Mouse (Mus musculus) stomach, embryonic 14.5 days (tissue): ENCODE results near the gene 2810004N23Rik. TPM values are rescaled to one million over a fixed set of nuclear protein-coding genes. Genes with fewer than 3 reads are reported as not detected.
A peak's percentile ranks its signal among the peaks of the same experiment; 100 is the strongest.

ENCODE experiments used
- ATAC-seq: fragments of 200-750 bp; cut with Nextera tagmentation; 2 replicates; pipeline ENCODE4 v1.8.0; 2017; ENCODE audit warnings: low read depth, moderate TSS enrichment; ENCODE audit not compliant: insufficient number of reproducible peaks, insufficient read depth, low FRiP score
- H3K27ac ChIP-seq: fragments of 300-500 bp; sonication (generic); 2 replicates; pipeline ENCODE4 v1.5.1; 2014; ENCODE audit warnings: mild to moderate bottlenecking, low read length, moderate library complexity, mixed read lengths
- H3K27me3 ChIP-seq: fragments of 300-500 bp; sonication (generic); 2 replicates; pipeline ENCODE4 v1.6.1; 2014; ENCODE audit warnings: low read length, control low read depth, mixed read lengths; ENCODE audit not compliant: control insufficient read depth, insufficient read depth
- H3K36me3 ChIP-seq: fragments of 300-500 bp; sonication (generic); 2 replicates; pipeline ENCODE4 v1.6.1; 2014; ENCODE audit warnings: mild to moderate bottlenecking, control low read depth, low read length, moderate library complexity, mixed read lengths; ENCODE audit not compliant: control insufficient read depth, insufficient read depth
- H3K4me1 ChIP-seq: fragments of 300-500 bp; sonication (generic); 2 replicates; pipeline ENCODE4 v1.6.1; 2014; ENCODE audit warnings: low read length, control low read depth, mixed read lengths; ENCODE audit not compliant: control insufficient read depth, insufficient read depth
- H3K4me2 ChIP-seq: fragments of 300-500 bp; sonication (generic); replicated peaks from 2 replicates; pipeline ENCODE4 v1.6.1; 2014; ENCODE audit warnings: low read depth, low read length, control low read depth
- H3K4me3 ChIP-seq: fragments of 300-500 bp; sonication (generic); 2 replicates; pipeline ENCODE4 v1.5.1; 2014; ENCODE audit warnings: low read depth, low read length, control low read depth
- H3K9ac ChIP-seq: fragments of 300-500 bp; sonication (generic); replicated peaks from 2 replicates; pipeline ENCODE4 v1.6.1; 2014; ENCODE audit warnings: low read depth, mild to moderate bottlenecking, control low read depth, low read length, moderate library complexity, mixed read lengths
- H3K9me3 ChIP-seq: fragments of 300-500 bp; sonication (generic); 2 replicates; pipeline ENCODE4 v1.6.1; 2016; ENCODE audit warnings: low read depth, low read length, control low read depth; ENCODE audit not compliant: control insufficient read depth
- WGBS: fragments of 180-500 bp; shearing (Covaris S2); extraction: QIAGEN DNeasy Blood & Tissue Kit; methylation state at CpG from one replicate; pipeline ENCODE4 v1.1.7; 2014; 5-methylcytosine and 5-hydroxymethylcytosine counted together
- polyA plus RNA-seq: library from polyadenylated mRNA; unstranded; fragments of >200 nt; fragmentation: Nextera tagmentation; extraction: Ambion mirVana; gene quantifications from 2 replicates; pipeline ENCODE4 v1.2.1, GENCODE M21; 2014

Gene 2810004N23Rik
- polyA plus RNA-seq, 1 experiment from 2014 or later = 43.7 TPM

GRCm38 (mm10) chr8:124897386-124898250 is 34.7 kb upstream of the 2810004N23Rik start, which contains the start of the genes Exoc8 and Sprtn:
TSS of gene Exoc8 (minus strand) at chr8:124897705.
TSS of gene Sprtn (plus strand) at chr8:124897886.
- H3K9me3 ChIP-seq = no peaks in the 10 kb centered on the region
- under 1% methylated on average over 114 of the region's 114 CpGs for WGBS
- peak; percentile 82 for ATAC-seq
- peaks cover 42% of the 10 kb centered on the region for H3K36me3 ChIP-seq
- H3K4me2 ChIP-seq = peak within 1 kb of the TSS; percentile 94
- H3K27ac ChIP-seq = peak within 1 kb of the TSS; percentile 79
- H3K9ac ChIP-seq = peak within 1 kb of the TSS; percentile 73
- peaks cover 20% of the 10 kb centered on the region for H3K4me1 ChIP-seq
- H3K4me3 ChIP-seq = peak within 1 kb of the TSS; percentile 90
- no peaks in the 10 kb centered on the region for H3K27me3 ChIP-seq

GRCm38 (mm10) chr8:124896632-124897385 is 33.9 kb upstream of the 2810004N23Rik start:
- H3K27me3 ChIP-seq = no peaks in the 10 kb centered on the region
- ATAC-seq = peak; percentile 54
- peak overlapping the region; percentile 72 for H3K9ac ChIP-seq
- H3K4me1 ChIP-seq = peaks cover 20% of the 10 kb centered on the region
- no peaks in the 10 kb centered on the region for H3K9me3 ChIP-seq
- peak overlapping the region; percentile 94 for H3K4me2 ChIP-seq
- H3K27ac ChIP-seq = peak overlapping the region; percentile 79
- WGBS = under 1% methylated on average over 60 of the region's 60 CpGs
- H3K36me3 ChIP-seq = peaks cover 35% of the 10 kb centered on the region
- H3K4me3 ChIP-seq = peak overlapping the region; percentile 90

GRCm38 (mm10) chr8:124896010-124896631 is 33.2 kb upstream of the 2810004N23Rik start:
- Histone ChIP-seq H3K9ac (peak overlapping the region; percentile 72; the same call in 1 of the 2 replicates), H3K27me3 (no peaks in the 10 kb centered on the region), H3K9me3 (no peaks in the 10 kb centered on the region), H3K4me3 (peak overlapping the region; percentile 90), H3K4me2 (peak overlapping the region; percentile 94), H3K4me1 (peaks cover 20% of the 10 kb centered on the region), H3K36me3 (peaks cover 30% of the 10 kb centered on the region), H3K27ac (0 out of 2 replicates have a peak overlapping the region, but pooled peaks have one; percentile 36)
- WGBS = 75% methylated on average over 26 of the region's 26 CpGs
- ATAC-seq = 0 out of 2 replicates have a peak, but pooled peaks have one; percentile 12

- ATAC-seq = no peak
- Histone ChIP-seq H3K36me3 (peaks cover 30% of the 10 kb centered on the region), H3K4me3 (no peak overlapping the region), H3K27ac (no peak overlapping the region), H3K4me1 (peaks cover 13% of the 10 kb centered on the region), H3K9me3 (no peaks in the 10 kb centered on the region), H3K4me2 (no peak overlapping the region), H3K9ac (no peak overlapping the region), H3K27me3 (no peaks in the 10 kb centered on the region)
- 68% methylated on average over 3 of the region's 3 CpGs for WGBS
These were observed 29.7 kb upstream of the 2810004N23Rik start for GRCm38 (mm10) chr8:124892596-124892995.

GRCm38 (mm10) chr8:124888385-124888784 is 25.5 kb upstream of the 2810004N23Rik start:
- no peak for ATAC-seq
- no peak overlapping the region for H3K4me3 ChIP-seq
- no peaks in the 10 kb centered on the region for H3K4me1 ChIP-seq
- H3K36me3 ChIP-seq = peaks cover 55% of the 10 kb centered on the region
- no peak overlapping the region for H3K27ac ChIP-seq
- no peaks in the 10 kb centered on the region for H3K9me3 ChIP-seq
- H3K9ac ChIP-seq = no peak overlapping the region
- 93% methylated on average over 5 of the region's 5 CpGs for WGBS
- H3K27me3 ChIP-seq = no peaks in the 10 kb centered on the region
- no peak overlapping the region for H3K4me2 ChIP-seq

- 70% methylated on average over 10 of the region's 10 CpGs for WGBS
- Histone ChIP-seq H3K9ac (no peak overlapping the region), H3K4me2 (no peak overlapping the region), H3K9me3 (no peaks in the 10 kb centered on the region), H3K4me3 (no peak overlapping the region), H3K4me1 (no peaks in the 10 kb centered on the region), H3K27me3 (no peaks in the 10 kb centered on the region), H3K36me3 (peaks cover 81% of the 10 kb centered on the region), H3K27ac (no peak overlapping the region)
- 0 out of 2 replicates have a peak, but pooled peaks have one; percentile 23 for ATAC-seq
These were observed 16.1 kb upstream of the 2810004N23Rik start for GRCm38 (mm10) chr8:124878946-124879526.

GRCm38 (mm10) chr8:124878141-124878540 is 15.2 kb upstream of the 2810004N23Rik start:
- Histone ChIP-seq H3K9me3 (no peaks in the 10 kb centered on the region), H3K4me2 (no peak overlapping the region), H3K27ac (no peak overlapping the region), H3K4me1 (no peaks in the 10 kb centered on the region), H3K9ac (no peak overlapping the region), H3K36me3 (peaks cover 80% of the 10 kb centered on the region), H3K4me3 (no peak overlapping the region), H3K27me3 (no peaks in the 10 kb centered on the region)
- ATAC-seq = no peak
- WGBS = 81% methylated on average over 5 of the region's 5 CpGs
